ENCODE assay signal across 20 mouse cellular contexts in genomic region chr19:34518786-34519185, GRCm38 (mm10). TPM values are rescaled to one million over a fixed set of nuclear protein-coding genes. Genes with fewer than 3 reads are reported as not detected.
DNase-seq lines count a peak whose midpoint lies in the region; TF ChIP-seq lines count a peak whose summit lies in the region.
"Had no signal": no experiment of that assay in that cellular context is flagged by ENCODE, and none has a peak within 500 bp of the region (broad histone marks: within the 10 kb centered on the region; RNA-seq: fewer than 3 reads in every experiment).

No protein-coding gene starts in this region.

- no peak for TF ChIP-seq CTCF in gastrocnemius, adult 2 months (IDR thresholded peaks at IDR 0.05)
- TF ChIP-seq CTCF in small intestine, adult 2 months (IDR thresholded peaks at IDR 0.05; ENCODE audit: extremely low read depth, insufficient read length, insufficient replicate concordance, low read depth, low read length): no peak
- no peak for TF ChIP-seq CTCF in thymus, adult 2 months (IDR thresholded peaks at IDR 0.05; ENCODE audit: borderline replicate concordance, control insufficient read depth, extremely low read depth, insufficient read depth, low read length, poor library complexity)

- peaks cover 7% of the 10 kb centered on the region for H3K36me3 ChIP-seq in small intestine, adult 2 months (ENCODE audit: control insufficient read depth, insufficient read depth, low read length)
- H3K36me3 ChIP-seq in thymus, adult 2 months (ENCODE audit: control insufficient read depth, insufficient read depth, low read length): peaks cover 64% of the 10 kb centered on the region
- H3K36me3 ChIP-seq: G1E had no signal

- H3K27me3 ChIP-seq in small intestine, adult 2 months (ENCODE audit: control insufficient read depth, insufficient read depth, low read length): no peaks in the 10 kb centered on the region
- H3K27me3 ChIP-seq in thymus, adult 2 months (ENCODE audit: control insufficient read depth, insufficient read depth, low read length): no peaks in the 10 kb centered on the region
- H3K27me3 ChIP-seq: embryonic facial prominence, embryonic 13.5 days; liver, embryonic 13.5 days; lung, embryonic 15.5 days had no signal

- H3K27ac ChIP-seq in gastrocnemius, adult 2 months: 0 out of 2 replicates have a peak overlapping the region, but pooled peaks have one; percentile 16
- H3K27ac ChIP-seq in small intestine, adult 2 months (ENCODE audit: insufficient read depth, low read depth, low read length): peak overlapping the region; percentile 87
- no peak overlapping the region for H3K27ac ChIP-seq in thymus, adult 2 months (ENCODE audit: control insufficient read depth, insufficient read depth, low read length)
- H3K27ac ChIP-seq: embryonic facial prominence, embryonic 13.5 days; limb, embryonic 10.5 days; liver, embryonic 13.5 days; lung, embryonic 15.5 days; midbrain, embryonic 10.5 days had no signal

- H3K4me3 ChIP-seq in gastrocnemius, adult 2 months: no peak overlapping the region
- H3K4me3 ChIP-seq in small intestine, adult 2 months (ENCODE audit: low read depth, low read length): no peak overlapping the region
- no peak overlapping the region for H3K4me3 ChIP-seq in thymus, adult 2 months (ENCODE audit: control insufficient read depth, insufficient read depth, low read length)
- H3K4me3 ChIP-seq: embryonic facial prominence, embryonic 13.5 days; limb, embryonic 10.5 days; liver, embryonic 13.5 days; lung, embryonic 15.5 days; midbrain, embryonic 10.5 days had no signal

- DNase-seq in gastrocnemius, adult 2 months: no peak
- DNase-seq in gastrocnemius, postnatal 14 days: no peak
- DNase-seq in kidney, postnatal 25 days: peak; percentile 31 to 53
- DNase-seq in kidney, postnatal 4 days: no peak
- DNase-seq in adrenal gland, postnatal 25 days: peak; percentile 39
- no peak for DNase-seq in thymus, adult 2 months
- no peak for DNase-seq in gastrocnemius, adult 8-10 months (ENCODE audit: low spot score in 2 of 2)
- DNase-seq: cerebellum, adult 9-10 months; layer of hippocampus, adult 9-11 months; liver, embryonic 13.5 days; lung, postnatal 4 days; right cerebral cortex, postnatal 4 days; thymus, postnatal 4 days had no signal

- intact Hi-C loops in gastrocnemius, adult 2 months (cut with DNase I): no loop called here
- intact Hi-C loops in gastrocnemius, postnatal 14 days (cut with DNase I; ENCODE audit: low total_unique reads): no loop called here

- H3K4me1 ChIP-seq in small intestine, adult 2 months (ENCODE audit: control insufficient read depth, insufficient read depth, insufficient read length, low read length): peaks cover 25% of the 10 kb centered on the region; the same call in 1 of the 2 replicates
- H3K4me1 ChIP-seq in thymus, adult 2 months (replicated peaks; ENCODE audit: control insufficient read depth, insufficient read depth, low read length): peaks cover 34% of the 10 kb centered on the region
- H3K4me1 ChIP-seq: embryonic facial prominence, embryonic 13.5 days; limb, embryonic 10.5 days; lung, embryonic 15.5 days; midbrain, embryonic 10.5 days had no signal

- TF ChIP-seq POLR2A in small intestine, adult 2 months (IDR thresholded peaks at IDR 0.05; ENCODE audit: low read depth, low read length): no peak
- no peak for TF ChIP-seq POLR2A in thymus, adult 2 months (IDR thresholded peaks at IDR 0.05; ENCODE audit: control insufficient read depth, extremely low read depth, insufficient read depth, low read length, poor library complexity)

- 24% methylated on average over 3 of the region's 3 CpGs for WGBS in small intestine, adult 2 months
- WGBS in thymus, adult 2 months: 94% methylated on average over 3 of the region's 3 CpGs

RNA-seq across cellular contexts. Expression of gene Lipa, which starts 8.5 kb away (rescaled TPM):
- total RNA-seq in gastrocnemius, adult 2 months (2021): 1 to 10 TPM; 5.1 to 7.9 TPM
- 10 to 100 TPM; 10.3 to 11.2 TPM for total RNA-seq in gastrocnemius, postnatal 14 days (2021)
- total RNA-seq in adrenal gland, postnatal 25 days (2021): 192 and 213 TPM in 2 replicates
- polyA plus RNA-seq in small intestine, adult 2 months (2012; rRNA removed): 17.9 and 21.7 TPM in 2 replicates
- polyA plus RNA-seq in thymus, adult 2 months (2012; rRNA removed): 119 and 136 TPM in 2 replicates
- total RNA-seq in gastrocnemius, adult 8-10 months (2022): 1 to 10 TPM; 3.6 to 5.5 (median 4.9) TPM
- polyA plus RNA-seq: G1E had no signal

RNA-seq across cellular contexts. Expression of gene Ifit2, which starts 31.7 kb away (rescaled TPM):
- 1 to 10 TPM in 1 of 2 experiments, under 1 TPM in 1; 0.99 to 1.3 TPM for total RNA-seq in gastrocnemius, adult 2 months (2021)
- 1 to 10 TPM; 1.8 to 2.0 TPM for total RNA-seq in gastrocnemius, postnatal 14 days (2021)
- total RNA-seq in adrenal gland, postnatal 25 days (2021): 2.3 and 4.9 TPM in 2 replicates
- 0.08 and 0.25 TPM in 2 replicates for polyA plus RNA-seq in small intestine, adult 2 months (2012; rRNA removed)
- 5.5 and 7.4 TPM in 2 replicates for polyA plus RNA-seq in thymus, adult 2 months (2012; rRNA removed)
- total RNA-seq in gastrocnemius, adult 8-10 months (2022): 1 to 10 TPM in 1 of 4 experiments, under 1 TPM in 3; 0.46 to 1.3 (median 0.79) TPM
- polyA plus RNA-seq: G1E had no signal

RNA-seq across cellular contexts. Expression of gene Ch25h, which starts 43.8 kb away (rescaled TPM):
- not detected for total RNA-seq in gastrocnemius, adult 2 months (2021)
- total RNA-seq in gastrocnemius, postnatal 14 days (2021): not detected
- 0.82 TPM in 1 of 2 replicates, not detected in the other for total RNA-seq in adrenal gland, postnatal 25 days (2021)
- 6.6 and 7.6 TPM in 2 replicates for polyA plus RNA-seq in small intestine, adult 2 months (2012; rRNA removed)
- 9.4 and 13.6 TPM in 2 replicates for polyA plus RNA-seq in thymus, adult 2 months (2012; rRNA removed)
- total RNA-seq in gastrocnemius, adult 8-10 months (2022): not detected
- total RNA-seq: neutrophil, adult 5-6 weeks had no signal
- polyA plus RNA-seq: G1E had no signal

Comparison
In these comparisons a context has a peak if more than half of its experiments do, and no peak if none do; other contexts are left out.
1. DNase-seq: peak in kidney, postnatal 25 days (2 of 2) and adrenal gland, postnatal 25 days (single experiment); none in gastrocnemius, adult 2 months (single experiment), gastrocnemius, postnatal 14 days (single experiment), kidney, postnatal 4 days (0 of 2), thymus, adult 2 months (single experiment) and gastrocnemius, adult 8-10 months (0 of 2).
2. RNA of gene Lipa, which starts 8.5 kb away (total RNA-seq): 192 to 213 TPM in adrenal gland, postnatal 25 days; 10.3 to 11.2 TPM in gastrocnemius, postnatal 14 days, 5.1 to 7.9 TPM in gastrocnemius, adult 2 months and 3.6 to 5.5 TPM in gastrocnemius, adult 8-10 months; every median in the first group is over 10 times any median in the second.